Mouse (Mus musculus): ENCODE results near the gene Cd164l2. TPM values are rescaled to one million over a fixed set of nuclear protein-coding genes. Genes with fewer than 3 reads are reported as not detected.
A peak's percentile ranks its signal among the peaks of the same experiment; 100 is the strongest.

Gene Cd164l2
- polyA plus RNA-seq, 1 experiment: 10.9 TPM

GRCm38 (mm10) chr4:133174361-133174760 lies 37.6 kb upstream of the Cd164l2 start:
- H3K27ac ChIP-seq (ENCODE audit: insufficient read depth, low read length): no peak overlapping the region

DNA sequence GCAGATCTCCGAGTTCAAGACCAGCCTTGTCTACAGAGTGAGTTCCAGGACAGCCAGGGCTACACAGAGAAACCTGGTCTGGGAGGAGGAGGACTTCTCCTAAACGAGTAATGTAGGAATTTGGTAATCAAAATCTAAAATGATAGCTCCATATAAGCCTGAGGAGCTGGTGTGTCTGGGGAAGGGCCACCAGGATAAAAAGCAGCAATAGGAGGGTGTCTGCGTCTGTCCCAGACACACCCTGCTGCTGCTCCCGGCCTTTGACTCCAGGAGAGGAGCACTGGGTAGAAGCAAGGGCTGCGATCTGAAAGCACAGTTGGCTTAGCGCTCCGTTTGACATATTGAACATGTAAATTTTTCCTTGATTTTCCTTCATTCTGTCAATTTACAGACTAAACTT lies 36.7 kb upstream of the Cd164l2 start:
- Histone ChIP-seq H3K27me3 (ENCODE audit: control insufficient read depth, insufficient read depth, low read length) (no peaks in the 10 kb centered on the region), H3K27ac (ENCODE audit: insufficient read depth, low read length) (no peak overlapping the region), H3K4me1 (ENCODE audit: control insufficient read depth, insufficient read depth, low read length) (peaks cover 18% of the 10 kb centered on the region), H3K4me3 (replicated peaks; ENCODE audit: insufficient read depth, low read depth, low read length) (no peak overlapping the region)
- TF ChIP-seq CTCF (IDR thresholded peaks at IDR 0.05; ENCODE audit: borderline replicate concordance, insufficient read depth, low read depth, low read length) (no peak), POLR2A (IDR thresholded peaks at IDR 0.05; ENCODE audit: borderline replicate concordance, insufficient read depth, low read length) (no peak)
- WGBS: 88% methylated on average over 7 of the region's 7 CpGs
- no peak for DNase-seq

More at GRCm38 (mm10) chr4:133174361-133174760, 37.6 kb upstream of the Cd164l2 start:
- DNase-seq: no peak
- WGBS: 85% methylated on average over 4 of the region's 4 CpGs
- TF ChIP-seq POLR2A (IDR thresholded peaks at IDR 0.05; ENCODE audit: borderline replicate concordance, insufficient read depth, low read length): no peak
- TF ChIP-seq CTCF (IDR thresholded peaks at IDR 0.05; ENCODE audit: borderline replicate concordance, insufficient read depth, low read depth, low read length): no peak
- Histone ChIP-seq H3K4me1 (ENCODE audit: control insufficient read depth, insufficient read depth, low read length) (peaks cover 18% of the 10 kb centered on the region), H3K27me3 (ENCODE audit: control insufficient read depth, insufficient read depth, low read length) (no peaks in the 10 kb centered on the region), H3K4me3 (replicated peaks; ENCODE audit: insufficient read depth, low read depth, low read length) (no peak overlapping the region)

GRCm38 (mm10) chr4:133175998-133176760 lies 35.8 kb upstream of the Cd164l2 start:
- H3K4me3 ChIP-seq (replicated peaks; ENCODE audit: insufficient read depth, low read depth, low read length): peak overlapping the region; percentile 3
- DNase-seq: peak; percentile 39 to 40
- WGBS: 21% methylated on average over 14 of the region's 14 CpGs
- H3K27me3 ChIP-seq (ENCODE audit: control insufficient read depth, insufficient read depth, low read length): no peaks in the 10 kb centered on the region
- peak overlapping the region; percentile 33; the same call in 1 of the 2 replicates for H3K27ac ChIP-seq (ENCODE audit: insufficient read depth, low read length)
- TF ChIP-seq CTCF (IDR thresholded peaks at IDR 0.05; ENCODE audit: borderline replicate concordance, insufficient read depth, low read depth, low read length) (no peak), POLR2A (IDR thresholded peaks at IDR 0.05; ENCODE audit: borderline replicate concordance, insufficient read depth, low read length) (no peak)
- H3K4me1 ChIP-seq (ENCODE audit: control insufficient read depth, insufficient read depth, low read length): peaks cover 18% of the 10 kb centered on the region

DNA sequence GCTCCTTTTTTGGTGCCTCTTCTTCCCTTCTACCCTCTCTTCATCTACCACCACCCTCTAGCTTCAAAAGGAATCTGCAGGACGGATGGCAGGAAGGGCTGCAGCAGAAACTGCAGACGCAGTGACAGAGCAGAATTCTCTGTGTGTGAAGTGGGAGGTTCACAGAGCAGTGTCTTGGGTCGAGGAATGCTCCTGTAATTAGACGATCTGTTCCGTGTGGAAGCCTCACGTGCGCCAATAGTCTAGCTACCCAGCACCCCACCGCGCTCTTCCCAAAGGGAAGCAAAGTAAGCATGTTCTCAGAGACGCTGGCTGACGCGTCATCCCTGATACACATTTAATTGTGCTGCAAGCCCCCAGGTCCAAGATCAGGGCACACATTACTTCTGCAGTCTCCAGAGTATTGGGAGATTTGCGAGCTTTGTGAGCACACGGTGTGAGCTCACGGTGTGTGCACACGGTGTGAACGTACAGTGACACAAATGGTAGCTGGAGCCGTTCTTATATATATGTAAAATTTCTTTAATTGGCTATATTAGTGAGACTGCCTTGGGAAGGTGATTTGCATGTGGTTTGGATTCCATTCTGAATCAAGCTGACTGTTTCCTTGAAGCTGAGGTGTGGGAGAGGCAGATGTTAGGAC lies 35.0 kb upstream of the Cd164l2 start:
- 44% methylated on average over 18 of the region's 18 CpGs for WGBS
- Histone ChIP-seq H3K27ac (ENCODE audit: insufficient read depth, low read length) (peak overlapping the region; percentile 33; the same call in 1 of the 2 replicates), H3K27me3 (ENCODE audit: control insufficient read depth, insufficient read depth, low read length) (no peaks in the 10 kb centered on the region), H3K4me3 (replicated peaks; ENCODE audit: insufficient read depth, low read depth, low read length) (peak overlapping the region; percentile 5), H3K4me1 (ENCODE audit: control insufficient read depth, insufficient read depth, low read length) (peaks cover 18% of the 10 kb centered on the region)
- TF ChIP-seq CTCF (IDR thresholded peaks at IDR 0.05; ENCODE audit: borderline replicate concordance, insufficient read depth, low read depth, low read length) (no peak), POLR2A (IDR thresholded peaks at IDR 0.05; ENCODE audit: borderline replicate concordance, insufficient read depth, low read length) (no peak)
- DNase-seq: no peak

DNA sequence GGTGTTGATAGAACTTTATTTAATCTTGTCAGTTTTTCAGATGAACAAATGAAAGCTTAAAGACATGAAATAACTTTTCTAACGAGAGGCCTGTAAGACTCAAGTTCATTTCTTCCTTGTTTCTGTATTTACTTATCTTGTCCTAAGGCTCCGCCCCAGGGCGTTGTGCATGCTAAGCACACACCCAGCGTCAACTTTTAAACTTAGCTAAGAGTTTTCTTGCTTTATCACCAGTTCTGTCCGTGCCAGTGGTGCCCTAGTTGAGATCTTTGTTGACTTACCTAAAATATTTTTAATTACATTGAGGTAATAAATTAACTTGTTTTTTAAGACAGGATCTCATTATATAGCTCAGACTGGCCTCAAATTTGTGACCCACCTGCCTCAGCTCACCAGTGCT lies 33.6 kb upstream of the Cd164l2 start:
- TF ChIP-seq CTCF (IDR thresholded peaks at IDR 0.05; ENCODE audit: borderline replicate concordance, insufficient read depth, low read depth, low read length): no peak
- Histone ChIP-seq H3K4me1 (ENCODE audit: control insufficient read depth, insufficient read depth, low read length) (peaks cover 16% of the 10 kb centered on the region), H3K27me3 (ENCODE audit: control insufficient read depth, insufficient read depth, low read length) (no peaks in the 10 kb centered on the region), H3K4me3 (replicated peaks; ENCODE audit: insufficient read depth, low read depth, low read length) (no peak overlapping the region), H3K27ac (ENCODE audit: insufficient read depth, low read length) (no peak overlapping the region)
- no peak for DNase-seq
- 95% methylated on average over 5 of the region's 5 CpGs for WGBS

DNA sequence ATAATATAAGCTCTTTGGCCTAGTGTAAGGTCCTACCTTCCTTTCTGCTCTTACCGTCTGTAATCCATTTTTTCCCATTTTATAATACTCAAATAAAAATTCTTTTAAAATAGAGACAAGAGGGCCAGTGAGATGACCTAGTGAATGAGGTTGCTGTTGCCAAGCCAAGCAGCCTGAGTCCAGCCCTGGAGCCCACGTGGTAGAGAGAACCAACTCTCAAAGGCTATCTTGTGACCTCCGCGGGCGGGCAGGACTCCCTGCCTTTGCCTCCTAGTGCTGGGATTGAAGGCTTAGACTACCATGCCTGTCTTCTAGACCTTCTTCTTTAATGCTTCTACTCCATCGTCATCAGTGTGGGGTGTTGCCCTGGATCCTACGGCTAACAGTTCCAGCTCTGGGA lies 32.7 kb upstream of the Cd164l2 start:
- peaks cover 16% of the 10 kb centered on the region for H3K4me1 ChIP-seq (ENCODE audit: control insufficient read depth, insufficient read depth, low read length)
- no peak overlapping the region for H3K4me3 ChIP-seq (replicated peaks; ENCODE audit: insufficient read depth, low read depth, low read length)
- WGBS: 88% methylated on average over 7 of the region's 7 CpGs
- H3K27ac ChIP-seq (ENCODE audit: insufficient read depth, low read length): no peak overlapping the region
- no peaks in the 10 kb centered on the region for H3K27me3 ChIP-seq (ENCODE audit: control insufficient read depth, insufficient read depth, low read length)
- no peak for DNase-seq
- TF ChIP-seq CTCF (IDR thresholded peaks at IDR 0.05; ENCODE audit: borderline replicate concordance, insufficient read depth, low read depth, low read length): no peak
- TF ChIP-seq POLR2A (IDR thresholded peaks at IDR 0.05; ENCODE audit: borderline replicate concordance, insufficient read depth, low read length): no peak

- TF ChIP-seq POLR2A (IDR thresholded peaks at IDR 0.05; ENCODE audit: borderline replicate concordance, insufficient read depth, low read length) (no peak), CTCF (IDR thresholded peaks at IDR 0.05; ENCODE audit: borderline replicate concordance, insufficient read depth, low read depth, low read length) (no peak)
- no peak overlapping the region for H3K27ac ChIP-seq (ENCODE audit: insufficient read depth, low read length)
- no peak overlapping the region for H3K4me3 ChIP-seq (replicated peaks; ENCODE audit: insufficient read depth, low read depth, low read length)
- 93% methylated on average over 8 of the region's 8 CpGs for WGBS
- no peak for DNase-seq
- no peaks in the 10 kb centered on the region for H3K4me1 ChIP-seq (ENCODE audit: control insufficient read depth, insufficient read depth, low read length)
- H3K27me3 ChIP-seq (ENCODE audit: control insufficient read depth, insufficient read depth, low read length): no peaks in the 10 kb centered on the region
These were observed 29.4 kb upstream of the Cd164l2 start for GRCm38 (mm10) chr4:133182439-133183033.

Data from cerebellum, adult 2 months (tissue).